Mouse (Mus musculus): Measurements from ENCODE around the gene Ccdc28a.
A peak's percentile ranks its signal among the peaks of the same experiment; 100 is the strongest.

The Ccdc28a gene

DNA sequence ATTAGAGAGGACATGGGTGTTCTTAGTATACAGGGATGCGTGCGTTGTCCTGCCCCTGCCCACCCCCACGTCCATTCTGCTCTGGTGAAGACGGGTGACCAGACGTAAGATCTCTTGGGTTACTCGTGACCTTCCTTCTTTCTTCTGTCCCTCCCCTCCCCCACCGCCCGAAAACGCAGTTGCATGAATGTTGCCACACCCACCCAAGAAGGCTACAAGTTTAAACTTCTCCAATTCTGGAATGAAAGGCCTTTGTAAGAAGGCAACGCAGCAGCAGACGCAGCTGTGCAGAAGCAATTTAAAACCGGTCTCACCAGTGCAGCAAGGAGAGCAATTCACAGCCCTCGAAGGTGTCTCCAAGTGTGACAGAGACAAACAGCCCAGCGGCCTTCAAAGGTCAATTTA is 40.1 kb downstream of the Ccdc28a start:
- DNase-seq (ENCODE audit: low read depth, low spot score), result no peak

DNA sequence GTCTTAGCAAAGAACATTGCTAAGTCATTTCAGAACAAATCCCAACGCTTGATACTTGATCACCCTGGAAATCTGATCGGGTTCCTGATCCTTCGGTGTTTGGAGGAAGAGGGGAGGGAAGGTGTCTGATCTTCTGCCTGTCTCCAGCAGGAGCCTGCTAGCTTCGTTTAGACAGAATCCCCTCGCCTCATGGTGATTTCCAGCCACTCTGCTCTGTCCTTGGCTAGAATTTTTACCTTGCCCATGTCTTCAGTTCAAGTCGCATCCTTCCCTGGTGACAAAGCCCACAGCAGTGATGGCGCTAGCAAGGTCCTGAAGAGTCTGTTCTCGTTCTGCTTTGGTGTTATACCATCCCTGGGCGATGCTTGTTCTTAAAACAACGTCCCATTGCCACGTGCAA is 40.6 kb downstream of the Ccdc28a start:
- DNase-seq (ENCODE audit: low read depth, low spot score), result no peak

DNA sequence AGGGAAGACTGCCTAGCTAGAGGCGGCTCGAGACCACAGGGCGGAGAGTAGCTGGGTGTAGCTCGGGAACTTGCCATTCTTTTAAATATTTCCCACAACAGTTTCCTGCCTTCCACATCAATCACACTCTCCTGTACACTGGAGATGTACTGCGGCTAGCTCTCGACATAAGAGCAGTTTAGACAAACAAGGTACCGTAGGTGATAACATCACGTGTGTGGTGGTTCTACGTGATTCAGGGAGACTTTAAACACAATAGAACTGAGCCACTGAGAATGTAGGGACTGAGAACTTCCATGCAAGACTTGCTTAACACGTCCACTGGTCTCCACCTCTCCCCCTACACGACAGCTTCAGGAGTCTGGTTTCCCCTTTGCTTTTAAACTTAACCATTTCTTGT is 41.6 kb downstream of the Ccdc28a start:
- DNase-seq (ENCODE audit: low read depth, low spot score), result peak; percentile 37

DNA sequence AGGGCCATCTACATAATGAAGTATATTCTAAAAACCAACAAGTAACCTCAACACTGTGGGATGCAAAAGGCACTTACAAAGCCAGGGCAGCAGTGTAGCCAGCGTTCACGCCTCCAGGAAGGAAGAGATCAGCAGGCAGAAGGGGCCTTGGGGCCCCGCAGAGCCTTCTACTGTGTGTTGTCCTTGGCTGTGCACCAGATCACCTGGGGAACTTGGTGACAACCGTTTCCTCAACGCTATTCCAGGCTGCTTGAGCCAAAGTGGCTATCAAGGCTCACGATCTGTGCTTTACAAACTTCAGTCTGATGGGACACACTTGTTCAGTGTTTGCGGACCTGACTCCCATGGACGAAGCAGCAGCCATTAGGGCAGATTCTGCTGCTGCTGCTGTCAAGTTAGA is 43.1 kb downstream of the Ccdc28a start:
- DNase-seq (ENCODE audit: low read depth, low spot score), result no peak

DNA sequence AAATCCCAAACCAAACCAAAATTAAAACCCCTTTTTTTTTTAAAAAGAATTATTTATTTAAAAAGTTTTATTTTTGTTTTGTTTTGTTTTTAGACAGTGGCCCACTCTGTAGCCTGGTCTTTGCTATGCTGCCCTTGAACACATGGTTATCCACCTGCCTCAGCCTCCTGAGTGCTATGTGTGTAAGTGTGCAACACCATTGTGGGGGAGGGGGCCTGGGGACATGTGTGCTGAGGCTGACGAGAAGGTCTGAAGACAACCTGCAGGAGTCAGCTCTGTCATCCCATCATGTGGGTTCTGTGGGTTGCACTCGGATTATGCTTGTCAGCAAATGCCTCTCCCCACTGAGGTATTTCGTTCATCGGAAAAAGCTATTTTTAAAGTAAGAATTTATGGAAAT is 45.3 kb downstream of the Ccdc28a start:
- no peak for DNase-seq (ENCODE audit: low read depth, low spot score)

DNA sequence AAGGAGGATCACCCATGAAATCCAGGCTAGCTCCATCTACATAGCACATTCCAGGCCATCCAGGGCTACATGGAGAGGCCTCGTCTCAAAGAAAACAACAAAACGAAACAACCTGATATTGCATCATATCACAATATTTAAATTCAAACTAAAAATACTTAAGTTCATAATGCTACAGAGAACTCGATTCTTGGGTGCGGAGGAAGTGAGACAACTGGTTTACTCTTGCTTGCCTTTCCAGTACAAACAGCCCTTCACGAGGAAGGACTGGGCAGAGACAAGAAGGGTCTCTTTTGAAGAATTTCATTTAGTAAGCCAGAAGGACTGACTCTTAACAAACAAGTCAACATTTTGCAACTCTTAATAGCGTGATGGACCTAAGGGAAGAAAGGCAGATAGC is 46.2 kb downstream of the Ccdc28a start:
- no peak for DNase-seq (ENCODE audit: low read depth, low spot score)

DNA sequence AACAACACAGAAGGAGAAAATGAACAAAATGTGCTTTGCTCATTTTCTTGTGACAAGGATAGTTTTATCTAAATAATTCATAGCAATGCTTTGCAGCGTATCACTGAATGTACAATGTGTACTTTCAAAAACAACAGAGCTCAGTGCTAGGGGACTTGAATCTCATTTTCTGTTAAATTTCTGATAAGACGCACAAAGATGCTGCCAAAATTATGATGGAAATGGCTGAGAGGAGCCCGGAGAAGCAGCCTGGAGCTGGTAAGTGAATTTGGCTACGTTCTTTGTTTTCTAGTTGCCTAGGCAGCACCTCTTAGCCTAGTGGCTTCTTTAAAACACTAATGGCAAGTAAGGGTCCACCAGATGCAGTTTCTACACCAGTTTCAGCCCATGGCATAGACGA is 52.6 kb downstream of the Ccdc28a start:
- no peak for DNase-seq (ENCODE audit: low read depth, low spot score)

DNA sequence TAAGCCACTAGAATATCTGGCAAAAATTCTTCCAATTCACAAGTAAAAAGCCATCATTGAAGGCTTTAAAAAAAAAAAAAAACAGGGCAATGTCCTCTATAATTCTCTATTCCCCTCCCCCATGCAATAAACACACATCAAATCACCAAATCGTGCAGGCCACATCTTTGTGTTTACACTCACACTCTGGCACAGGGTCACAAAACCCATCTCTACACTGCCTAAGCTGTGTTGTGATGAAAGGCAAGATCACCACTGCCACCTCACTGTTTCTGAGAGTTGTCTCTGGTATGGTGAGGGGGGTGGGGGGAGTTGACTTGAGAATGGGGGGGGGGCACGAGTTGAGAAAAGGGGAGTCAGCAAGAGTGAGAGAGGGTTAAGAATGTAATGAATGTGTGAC is 57.5 kb downstream of the Ccdc28a start:
- DNase-seq (ENCODE audit: low read depth, low spot score), result no peak

DNA sequence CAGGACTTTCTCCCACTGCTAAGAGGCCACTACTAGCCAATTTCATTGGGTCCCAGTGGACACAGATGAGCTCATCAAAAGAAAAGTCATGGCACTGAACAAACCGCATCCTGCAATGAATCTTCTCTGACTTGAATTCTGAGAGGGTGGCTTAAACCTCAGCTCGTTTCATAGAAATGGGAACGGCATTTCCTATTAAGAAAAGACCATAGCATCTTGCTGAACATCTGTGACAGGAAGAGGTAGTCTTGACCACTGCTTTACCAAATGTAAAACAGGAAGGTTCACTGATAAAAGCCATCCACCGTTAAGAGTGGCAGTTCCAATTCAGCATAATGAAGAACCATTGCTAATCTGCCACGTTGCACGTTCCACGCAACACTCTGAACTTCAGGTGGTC is 58.1 kb downstream of the Ccdc28a start:
- no peak for DNase-seq (ENCODE audit: low read depth, low spot score)

DNA sequence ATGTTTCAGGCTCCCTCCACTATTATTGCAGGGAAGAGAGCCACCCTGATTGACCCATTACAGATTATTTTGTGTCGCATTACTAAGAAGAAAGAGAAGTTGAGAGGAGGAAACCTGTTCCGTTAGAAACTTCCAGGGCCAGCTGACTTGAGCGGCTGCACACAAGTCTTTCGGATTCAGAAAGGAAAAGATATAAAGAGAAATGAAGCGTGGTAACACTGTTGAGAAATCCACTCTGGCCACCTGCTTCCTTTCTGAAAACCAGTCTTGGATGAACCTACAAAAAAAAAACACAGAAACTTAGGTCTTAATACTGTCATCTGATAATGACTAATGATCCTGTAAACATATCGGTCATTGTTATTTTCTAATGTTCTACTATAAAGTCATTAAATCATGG is 59.7 kb downstream of the Ccdc28a start:
- no peak for DNase-seq (ENCODE audit: low read depth, low spot score)

Data from CD4-positive, CD25-positive, alpha-beta regulatory T cell, adult 2 months (primary cell).